Mouse (Mus musculus) duodenum, adult 2 months (tissue): ENCODE results near the gene Gm10447. TPM values are rescaled to one million over a fixed set of nuclear protein-coding genes. Genes with fewer than 3 reads are reported as not detected.

ENCODE experiments used
- polyA plus RNA-seq: library from polyadenylated mRNA; depleted of rRNA; stranded (reverse); fragments of >200 nt; gene quantifications from 2 replicates; pipeline ENCODE4 v1.2.3, GENCODE M21; 2012; ENCODE audit warnings: low replicate concordance; rRNA removed

Gene Gm10447
- polyA plus RNA-seq = 0.06 and 0.16 TPM in 2 replicates

DNA sequence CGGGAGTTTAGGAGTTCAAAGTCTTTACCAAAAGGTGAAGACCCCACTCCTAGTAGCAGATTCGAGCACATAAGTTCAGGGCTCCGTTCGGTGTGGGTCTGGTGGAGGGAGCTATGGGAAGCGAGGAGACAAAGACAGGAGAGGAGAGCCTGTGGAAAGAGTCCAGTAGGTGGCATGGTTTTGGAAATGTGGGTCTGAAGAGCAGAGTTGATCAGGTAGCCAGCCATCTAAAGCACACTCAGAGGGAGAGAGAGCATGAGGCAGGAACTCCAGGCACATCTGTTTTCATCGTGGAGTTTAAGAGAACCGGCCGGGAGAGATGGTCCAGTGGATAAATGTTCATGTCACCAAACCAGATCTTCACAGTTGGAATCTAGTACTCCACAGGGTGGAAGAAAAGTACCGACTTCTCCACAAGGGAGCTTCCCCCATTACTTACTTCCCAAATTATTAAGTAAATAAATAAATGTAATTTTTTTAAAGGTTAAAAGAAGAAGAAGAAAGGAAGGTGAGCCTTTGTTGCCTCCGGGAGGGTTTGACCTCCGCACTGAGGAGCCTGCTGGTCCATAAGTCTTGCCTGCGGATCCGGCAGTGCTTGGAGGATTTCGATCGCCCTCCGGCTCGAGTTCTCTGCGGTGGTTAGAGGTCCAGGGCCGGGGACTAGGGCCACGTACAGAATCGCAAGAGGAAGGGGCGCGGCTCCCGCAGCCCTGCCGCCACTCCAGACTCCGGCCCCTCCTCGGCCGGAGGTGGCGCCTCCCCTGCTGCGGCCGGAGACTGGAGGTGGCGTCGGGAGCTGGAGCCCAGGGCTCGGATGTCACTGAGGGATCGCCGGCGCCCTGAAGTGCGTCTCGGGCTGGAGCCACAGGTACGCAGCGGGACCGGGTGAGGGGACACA is at the start of gene Gm10447, which contains the start of gene Shroom1:
Gm10447 (minus strand) TSS at position 637 of the 898 bp plus-strand sequence.
Shroom1 (plus strand) TSS at position 732 of the 898 bp plus-strand sequence.

DNA sequence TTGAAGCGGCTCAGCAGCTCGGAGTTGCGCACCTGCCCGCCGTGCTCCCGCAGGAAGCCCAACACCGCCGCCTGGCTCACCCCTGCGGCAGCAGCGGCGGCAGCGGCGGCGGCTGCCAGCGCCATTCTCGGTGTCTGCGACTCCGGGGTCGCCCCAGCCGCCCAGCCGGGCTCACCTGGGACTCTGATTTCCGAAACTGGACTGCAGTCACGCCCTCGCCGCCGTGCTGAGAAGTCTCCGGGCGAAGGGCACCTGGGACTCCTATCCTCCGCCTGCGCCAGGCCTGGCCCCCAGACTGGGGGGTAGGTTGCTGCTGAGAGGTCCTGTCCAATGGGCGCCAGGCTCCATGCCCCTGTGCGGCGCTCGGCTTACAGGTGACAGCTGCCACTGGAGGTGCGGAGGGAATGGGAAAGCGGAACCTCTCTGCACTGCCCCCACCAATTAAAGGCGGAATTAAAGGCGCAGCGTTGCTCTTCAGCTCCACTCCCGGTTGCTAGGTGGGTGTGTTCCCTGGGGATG is 22.9 kb upstream of the Gm10447 start, which contains the start of the genes Gm9945 and Sowaha:
Gm9945 (plus strand) TSS at position 384 of the 519 bp plus-strand sequence.
Sowaha (minus strand) TSS at position 492 of the 519 bp plus-strand sequence.

DNA sequence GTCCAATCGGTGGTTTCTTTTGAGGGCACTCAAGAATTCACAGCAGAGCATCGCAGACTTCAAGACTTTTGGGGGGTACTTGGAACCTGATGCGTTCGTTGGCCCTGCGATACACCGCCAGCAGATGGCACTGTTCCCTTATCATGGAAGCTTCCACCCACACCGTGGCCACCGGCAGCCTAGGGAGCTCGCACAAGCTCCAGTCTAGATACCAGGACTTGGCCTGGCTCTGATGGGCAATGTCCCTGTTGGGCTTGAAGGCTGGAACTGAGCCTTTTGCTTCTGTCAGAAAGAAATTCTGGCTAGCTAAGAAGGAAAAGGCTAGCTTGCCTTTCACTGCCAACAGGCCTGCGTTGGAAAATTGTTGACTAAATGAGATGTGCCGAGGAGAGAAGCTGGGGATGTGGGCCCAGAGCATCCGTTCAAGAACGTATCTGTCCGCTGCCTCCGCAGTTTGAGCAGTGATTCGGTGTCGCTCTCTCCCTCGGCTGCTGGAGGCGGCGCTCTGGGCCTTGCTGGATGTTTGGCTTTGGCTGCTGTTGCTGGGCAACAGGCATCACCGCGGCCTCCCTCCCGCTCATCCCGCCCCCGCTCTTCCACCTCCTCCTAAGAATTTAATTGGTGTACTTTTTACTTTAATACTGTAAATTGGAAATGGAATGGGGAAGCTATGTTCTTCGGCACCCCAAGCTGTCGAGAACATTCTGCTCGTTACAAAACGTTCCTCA is 13.2 kb upstream of the Gm10447 start, which contains the start of gene Gm9837:
Gm9837 (minus strand) TSS at position 512 of the 728 bp plus-strand sequence.

DNA sequence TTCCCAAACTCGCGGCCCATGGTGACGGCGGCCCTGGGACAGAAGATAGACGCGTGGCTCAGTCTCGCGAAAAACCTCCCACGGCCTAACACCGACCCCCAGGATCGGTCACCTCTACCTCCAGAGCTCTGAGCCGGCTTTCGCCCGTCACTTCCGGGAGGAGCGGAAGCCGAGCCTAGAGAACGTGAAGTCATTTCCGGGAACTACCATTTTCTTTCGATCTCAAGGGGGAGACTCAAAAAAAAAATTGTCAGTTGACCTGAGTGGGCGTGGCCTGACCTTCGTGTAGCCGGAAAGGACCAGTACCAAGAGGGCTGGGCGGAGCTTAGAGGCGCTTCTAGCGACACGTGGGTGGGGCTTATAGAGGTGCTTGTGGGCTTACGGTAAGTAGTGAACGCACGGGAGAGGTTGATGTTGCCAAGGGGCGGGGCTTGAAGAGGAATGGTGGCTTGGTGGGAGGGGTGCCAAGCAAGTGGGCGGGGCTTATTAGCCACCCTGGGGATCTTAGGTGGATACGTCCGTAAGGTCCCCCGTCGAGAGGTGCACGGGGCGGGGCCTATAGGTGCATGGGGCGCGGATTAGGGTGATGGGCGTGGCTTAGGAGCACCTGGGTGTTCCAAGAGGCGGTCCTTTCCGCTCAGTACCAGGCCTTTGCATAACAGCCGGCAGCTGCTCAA is 26.1 kb downstream of the Gm10447 start, which contains the start of the genes Uqcrq and Gdf9:
Uqcrq (minus strand) TSS at position 162 of the 677 bp plus-strand sequence.
Gdf9 (plus strand) TSS at position 354 of the 677 bp plus-strand sequence.

DNA sequence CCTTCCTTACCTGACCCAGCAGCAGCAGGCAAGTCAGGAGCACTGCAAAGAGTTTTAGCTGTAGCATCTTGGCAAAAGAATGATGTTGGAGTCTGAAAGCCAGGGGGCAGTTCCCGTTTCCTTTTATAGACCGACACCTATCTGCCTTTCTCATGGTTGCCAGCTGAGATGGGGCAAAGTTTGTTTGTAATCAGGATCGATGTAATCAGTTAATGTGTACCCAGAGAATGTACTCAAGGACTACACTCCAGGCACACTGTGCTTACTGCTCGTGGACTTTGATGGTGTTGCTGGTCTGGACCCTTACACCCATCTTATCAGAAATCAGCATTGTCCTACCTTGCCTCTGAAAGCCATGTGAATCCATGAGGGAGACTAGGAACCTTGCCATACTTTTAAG is 33.9 kb downstream of the Gm10447 start, which contains the start of gene Leap2:
Leap2 (minus strand) TSS at position 135 of the 400 bp plus-strand sequence.

Other genes with a start within 250 kb of the Gm10447 start
- 21.1 and 23.7 TPM in 2 replicates for gene Hspa4, start 156.7 kb downstream of the Gm10447 start, polyA plus RNA-seq
- 2.9 and 3.1 TPM in 2 replicates for gene Zcchc10, start 132.4 kb downstream of the Gm10447 start, polyA plus RNA-seq
- 2.2 and 2.9 TPM in 2 replicates for gene Aff4, start 106.3 kb downstream of the Gm10447 start, polyA plus RNA-seq
- gene Leap2, start 33.9 kb downstream of the Gm10447 start, polyA plus RNA-seq = 68.8 and 208 TPM in 2 replicates
- gene Uqcrq, start 26.3 kb downstream of the Gm10447 start, polyA plus RNA-seq = 990 and 1,353 TPM in 2 replicates
- 0.57 and 1.0 TPM in 2 replicates for gene Gdf9, start 26.1 kb downstream of the Gm10447 start, polyA plus RNA-seq
- gene Shroom1, start 95 bp upstream of the Gm10447 start, polyA plus RNA-seq = 4.0 and 5.3 TPM in 2 replicates
- gene Gm9837, start 13.4 kb upstream of the Gm10447 start, polyA plus RNA-seq = not detected in 2 replicates
- not detected in 2 replicates for gene Gm9945, start 23.1 kb upstream of the Gm10447 start, polyA plus RNA-seq
- gene Sowaha, start 23.2 kb upstream of the Gm10447 start, polyA plus RNA-seq = 10.5 and 34.0 TPM in 2 replicates
- gene Sept8, start 62.1 kb upstream of the Gm10447 start, polyA plus RNA-seq = 5.4 and 13.0 TPM in 2 replicates
- 0.30 and 0.69 TPM in 2 replicates for gene Kif3a, start 110.3 kb upstream of the Gm10447 start, polyA plus RNA-seq
- gene Il4, start 161.6 kb upstream of the Gm10447 start, polyA plus RNA-seq = 0.39 TPM in 1 of 2 replicates, not detected in the other
- gene Il13, start 177.6 kb upstream of the Gm10447 start, polyA plus RNA-seq = not detected in 2 replicates